Mouse (Mus musculus) induced T-regulatory cell, adult 2 months (primary cell): ENCODE results near the gene Tgm1.
A peak's percentile ranks its signal among the peaks of the same experiment; 100 is the strongest.

ENCODE experiments used
- DNase-seq: peaks from one replicate; pipeline ENCODE4 v3.0.0-alpha.2; 2012; ENCODE audit warnings: low read depth

The Tgm1 gene

GRCm38 (mm10) chr14:55671833-55672740 lies 41.6 kb downstream of the Tgm1 start, which contains the start of the genes Gmpr2 and Nedd8:
TSS of gene Gmpr2 (plus strand) at chr14:55671941.
TSS of gene Nedd8 (minus strand) at chr14:55672124.
- peak; percentile 97 for DNase-seq

GRCm38 (mm10) chr14:55671486-55671832 lies 42.3 kb downstream of the Tgm1 start:
- DNase-seq, result no peak

GRCm38 (mm10) chr14:55660636-55661035 lies 53.1 kb downstream of the Tgm1 start:
- no peak for DNase-seq

GRCm38 (mm10) chr14:55659960-55660573 lies 53.7 kb downstream of the Tgm1 start, which contains the start of gene Mdp1:
TSS of gene Mdp1 (minus strand) at chr14:55660508.
- DNase-seq, result peak; percentile 87

- DNase-seq, result no peak
These were observed 55.7 kb downstream of the Tgm1 start for GRCm38 (mm10) chr14:55658011-55658410.

GRCm38 (mm10) chr14:55656935-55657334 lies 56.8 kb downstream of the Tgm1 start:
- DNase-seq, result no peak

GRCm38 (mm10) chr14:55651528-55651927 lies 62.2 kb downstream of the Tgm1 start:
- DNase-seq, result no peak
